Mouse (Mus musculus) cerebellum, postnatal 25 days (tissue): ENCODE data around the gene Hmgb3.

Experiments
- DNase-seq, 2 experiments: peaks; one replicate each; pipeline ENCODE4 v3.0.0; 2021; ENCODE audit warnings: mixed read lengths in 2 of 2

Gene Hmgb3

DNA sequence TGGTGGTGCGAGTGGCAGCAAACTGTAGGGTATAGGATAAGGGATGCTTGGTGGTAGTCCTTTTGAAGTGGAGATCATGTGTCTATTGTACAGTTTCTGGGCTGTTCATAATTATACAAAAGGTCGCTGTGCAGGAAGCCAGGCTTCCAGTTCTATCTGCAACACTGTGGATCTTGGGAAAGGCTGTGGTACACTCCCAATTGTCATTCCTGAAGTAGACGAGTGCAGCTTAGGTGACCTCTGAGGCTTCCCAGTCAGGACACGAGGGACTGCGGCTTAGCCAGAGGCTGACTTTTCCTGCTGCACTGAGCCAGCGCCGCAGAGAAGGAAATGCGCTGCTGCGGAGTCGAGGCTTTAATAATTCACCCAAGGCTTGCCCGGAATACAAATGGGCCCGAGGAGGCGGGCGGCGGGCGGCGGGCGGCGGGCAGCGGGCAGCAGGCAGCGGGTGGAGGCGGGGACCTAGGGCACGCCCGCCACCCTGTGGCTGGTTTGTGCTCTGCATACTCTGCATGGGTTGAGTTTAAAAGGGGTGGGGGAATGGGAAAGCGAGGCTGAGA is 45.4 kb downstream of the Hmgb3 start:
- DNase-seq, result peak; percentile 59 to 78
